Mouse (Mus musculus): ENCODE data around the gene Rbfox1.

- no peak for TF ChIP-seq CTCF (IDR thresholded peaks at IDR 0.05; ENCODE audit: extremely low read depth, insufficient read depth, low read length)
- TF ChIP-seq POLR2A (IDR thresholded peaks at IDR 0.05; ENCODE audit: extremely low read depth, insufficient read depth, low read length), result no peak
Observed at GRCm38 (mm10) chr16:7212756-7213155, 1327.6 kb downstream of the Rbfox1 start.

Measured in cortical plate, adult 2 months (tissue).